Comparison of ENCODE assay signal across 30 mouse cellular contexts in genomic region chr2:102807633-102808032, GRCm38 (mm10).
DNase-seq lines count a peak whose midpoint lies in the region; ATAC-seq and TF ChIP-seq lines count a peak whose summit lies in the region.
"Had no signal": no experiment of that assay in that cellular context is flagged by ENCODE, and none has a peak within 500 bp of the region (broad histone marks: within the 10 kb centered on the region; RNA-seq: fewer than 3 reads in every experiment).

No protein-coding gene starts in this region.

- no peak for TF ChIP-seq POLR2A in lung, adult 2 months (IDR thresholded peaks at IDR 0.05; ENCODE audit: borderline replicate concordance, extremely low read depth, low read depth, low read length)

- ATAC-seq in embryonic facial prominence, embryonic 11.5 days (replicated peaks; ENCODE audit: insufficient number of reproducible peaks, low FRiP score, low TSS enrichment, low read depth): no peak
- ATAC-seq in lung, embryonic 14.5 days (ENCODE audit: insufficient read depth): peak; percentile 60
- ATAC-seq in forebrain, postnatal 0 days: peak; percentile 85
- ATAC-seq: CD4-positive, CD25-positive, alpha-beta regulatory T cell, adult 4 months; inflammation-experienced regulatory T-cells, adult 6 months; midbrain, embryonic 16.5 days; Patski had no signal

- 28% methylated on average over 3 of the region's 3 CpGs for WGBS in embryonic facial prominence, embryonic 11.5 days
- WGBS in embryonic facial prominence, embryonic 10.5 days: 38% methylated on average over 3 of the region's 3 CpGs
- 29% methylated on average over 3 of the region's 3 CpGs for WGBS in lung, embryonic 14.5 days
- 46% methylated on average over 3 of the region's 3 CpGs for WGBS in lung, adult 2 months
- WGBS in forebrain, postnatal 0 days: 54% methylated on average over 3 of the region's 3 CpGs

- no peak overlapping the region for H3K27ac ChIP-seq in embryonic facial prominence, embryonic 11.5 days (replicated peaks; ENCODE audit: low read depth, low read length)
- H3K27ac ChIP-seq in embryonic facial prominence, embryonic 10.5 days (replicated peaks): no peak overlapping the region
- H3K27ac ChIP-seq in lung, embryonic 14.5 days (ENCODE audit: low read depth): no peak overlapping the region
- no peak overlapping the region for H3K27ac ChIP-seq in forebrain, postnatal 0 days (ENCODE audit: low read depth, low read length)
- H3K27ac ChIP-seq: gastrocnemius, adult 2 months; heart, embryonic 15.5 days; hindbrain, embryonic 14.5 days; limb, embryonic 15.5 days; liver, embryonic 15.5 days; macrophage; neural tube, embryonic 13.5 days had no signal

- H3K9me3 ChIP-seq in embryonic facial prominence, embryonic 11.5 days (replicated peaks; ENCODE audit: control insufficient read depth, low read length): no peaks in the 10 kb centered on the region
- no peaks in the 10 kb centered on the region for H3K9me3 ChIP-seq in embryonic facial prominence, embryonic 10.5 days
- H3K9me3 ChIP-seq in lung, embryonic 14.5 days (ENCODE audit: low read depth, low read length): no peaks in the 10 kb centered on the region
- H3K9me3 ChIP-seq in forebrain, postnatal 0 days (ENCODE audit: low read length): no peaks in the 10 kb centered on the region
- H3K9me3 ChIP-seq: heart, embryonic 15.5 days; limb, embryonic 15.5 days; liver, embryonic 15.5 days; neural tube, embryonic 13.5 days had no signal

- no peaks in the 10 kb centered on the region for H3K36me3 ChIP-seq in embryonic facial prominence, embryonic 11.5 days (replicated peaks; ENCODE audit: control insufficient read depth, insufficient read depth, low read depth, low read length)
- no peaks in the 10 kb centered on the region for H3K36me3 ChIP-seq in embryonic facial prominence, embryonic 10.5 days (replicated peaks)
- peaks cover under 1% of the 10 kb centered on the region; the same call in 1 of the 2 replicates for H3K36me3 ChIP-seq in lung, embryonic 14.5 days (ENCODE audit: insufficient read depth)
- H3K36me3 ChIP-seq in forebrain, postnatal 0 days (ENCODE audit: insufficient read depth): no peaks in the 10 kb centered on the region
- H3K36me3 ChIP-seq: limb, embryonic 15.5 days; neural tube, embryonic 13.5 days had no signal

- no peak overlapping the region for H3K4me2 ChIP-seq in embryonic facial prominence, embryonic 11.5 days (ENCODE audit: low read depth, low read length)
- no peak overlapping the region for H3K4me2 ChIP-seq in lung, embryonic 14.5 days
- no peak overlapping the region for H3K4me2 ChIP-seq in forebrain, postnatal 0 days (ENCODE audit: low read depth)
- H3K4me2 ChIP-seq: heart, embryonic 15.5 days; hindbrain, embryonic 14.5 days; limb, embryonic 15.5 days; liver, embryonic 15.5 days; neural tube, embryonic 13.5 days had no signal

- H3K4me3 ChIP-seq in embryonic facial prominence, embryonic 11.5 days (ENCODE audit: low read depth, low read length): no peak overlapping the region
- no peak overlapping the region for H3K4me3 ChIP-seq in embryonic facial prominence, embryonic 10.5 days
- H3K4me3 ChIP-seq in lung, embryonic 14.5 days (ENCODE audit: low read depth, low read length): no peak overlapping the region
- no peak overlapping the region for H3K4me3 ChIP-seq in lung, adult 2 months (replicated peaks; ENCODE audit: extremely low read depth, low read depth, low read length)
- H3K4me3 ChIP-seq in forebrain, postnatal 0 days (ENCODE audit: low read depth, low read length): no peak overlapping the region
- H3K4me3 ChIP-seq: erythroblast, embryonic 14.5 days; gastrocnemius, adult 2 months; heart, embryonic 15.5 days; limb, embryonic 15.5 days; liver, embryonic 15.5 days; myocyte; neural tube, embryonic 13.5 days had no signal

- no peak overlapping the region for H3K9ac ChIP-seq in embryonic facial prominence, embryonic 11.5 days (replicated peaks; ENCODE audit: low read length)
- no peak overlapping the region for H3K9ac ChIP-seq in lung, embryonic 14.5 days
- no peak overlapping the region for H3K9ac ChIP-seq in forebrain, postnatal 0 days
- H3K9ac ChIP-seq: heart, embryonic 15.5 days; hindbrain, embryonic 14.5 days; limb, embryonic 15.5 days; liver, embryonic 15.5 days; neural tube, embryonic 13.5 days had no signal

- TF ChIP-seq CTCF in lung, embryonic 14.5 days (IDR thresholded peaks at IDR 0.05; ENCODE audit: low read depth): no peak
- no peak for TF ChIP-seq CTCF in lung, adult 2 months (IDR thresholded peaks at IDR 0.05; ENCODE audit: insufficient read depth, low read length)
- TF ChIP-seq CTCF in forebrain, postnatal 0 days (IDR thresholded peaks at IDR 0.05; ENCODE audit: low read depth): peak; percentile 24; the same call in 1 of the 2 replicates

- H3K27me3 ChIP-seq in embryonic facial prominence, embryonic 11.5 days (ENCODE audit: control insufficient read depth, insufficient read depth, low read length): no peaks in the 10 kb centered on the region
- H3K27me3 ChIP-seq in embryonic facial prominence, embryonic 10.5 days (replicated peaks; ENCODE audit: low read depth, poor library complexity, severe bottlenecking): no peaks in the 10 kb centered on the region
- H3K27me3 ChIP-seq in lung, embryonic 14.5 days (ENCODE audit: insufficient read depth, low read length): no peaks in the 10 kb centered on the region
- no peaks in the 10 kb centered on the region for H3K27me3 ChIP-seq in forebrain, postnatal 0 days (ENCODE audit: insufficient read depth, low read length)
- H3K27me3 ChIP-seq: heart, embryonic 15.5 days; limb, embryonic 15.5 days; liver, embryonic 15.5 days; neural tube, embryonic 13.5 days; Patski had no signal

- H3K4me1 ChIP-seq in embryonic facial prominence, embryonic 11.5 days (ENCODE audit: control insufficient read depth, insufficient read depth, low read length): no peaks in the 10 kb centered on the region
- 0 out of 2 replicates have a peak, but pooled peaks cover 5% of the 10 kb centered on the region for H3K4me1 ChIP-seq in embryonic facial prominence, embryonic 10.5 days
- no peaks in the 10 kb centered on the region for H3K4me1 ChIP-seq in lung, embryonic 14.5 days (ENCODE audit: insufficient read depth)
- peaks cover 4% of the 10 kb centered on the region for H3K4me1 ChIP-seq in lung, adult 2 months (ENCODE audit: control insufficient read depth, insufficient read depth, low read length)
- no peaks in the 10 kb centered on the region for H3K4me1 ChIP-seq in forebrain, postnatal 0 days (ENCODE audit: insufficient read depth)
- H3K4me1 ChIP-seq: heart, embryonic 15.5 days; limb, embryonic 15.5 days; liver, embryonic 15.5 days; neural tube, embryonic 13.5 days had no signal

- DNase-seq in embryonic facial prominence, embryonic 11.5 days (ENCODE audit: low spot score): peak; percentile 33
- DNase-seq in embryonic facial prominence, embryonic 10.5 days (ENCODE audit: low spot score): no peak
- DNase-seq in lung, embryonic 14.5 days: peak; percentile 52
- no peak for DNase-seq in lung, adult 2 months
- DNase-seq in adipocyte (ENCODE audit: low spot score): peak; percentile 16
- peak; percentile 73 for DNase-seq in forebrain, postnatal 0 days
- no peak for DNase-seq in layer of hippocampus, adult 11-12 months (ENCODE audit: low spot score)
- DNase-seq: adrenal gland, adult 2 months; cerebellum, adult 8-10 months; cerebellum, postnatal 36 days; gastrocnemius, adult 2 months; heart, postnatal 36 days; kidney, adult 8-10 months; kidney, postnatal 10 days; left cerebral cortex, postnatal 4 days; right cerebral cortex, adult 18-20 months; right cerebral cortex, postnatal 4 days; thymus, postnatal 14 days had no signal

Comparison
In these comparisons a context has a peak if more than half of its experiments do, and no peak if none do; other contexts are left out.
1. DNase-seq: peak in embryonic facial prominence, embryonic 11.5 days (single experiment), lung, embryonic 14.5 days (single experiment), adipocyte (single experiment) and forebrain, postnatal 0 days (single experiment); none in embryonic facial prominence, embryonic 10.5 days (single experiment), lung, adult 2 months (single experiment) and layer of hippocampus, adult 11-12 months (single experiment).